Mouse (Mus musculus) ovary, postnatal 14 days (tissue): ENCODE results near the gene Nbeal1.

Source experiments
- DNase-seq: peaks from one replicate; pipeline ENCODE4 v3.0.0; 2022; ENCODE audit warnings: low spot score

The Nbeal1 gene

GRCm38 (mm10) chr1:60343630-60344455 is 163.4 kb downstream of the Nbeal1 start:
- no peak for DNase-seq

GRCm38 (mm10) chr1:60344670-60345069 is 164.3 kb downstream of the Nbeal1 start:
- DNase-seq = no peak

- no peak for DNase-seq
These were observed 165.3 kb downstream of the Nbeal1 start for GRCm38 (mm10) chr1:60345712-60346111.

GRCm38 (mm10) chr1:60352786-60353185 is 172.4 kb downstream of the Nbeal1 start:
- DNase-seq = no peak

- DNase-seq = no peak
These were observed 181.2 kb downstream of the Nbeal1 start for GRCm38 (mm10) chr1:60361626-60362025.

GRCm38 (mm10) chr1:60376556-60376955 is 196.2 kb downstream of the Nbeal1 start:
- no peak for DNase-seq

GRCm38 (mm10) chr1:60381910-60382309 is 201.5 kb downstream of the Nbeal1 start:
- DNase-seq = no peak
